Mouse (Mus musculus) stomach, embryonic 16.5 days (tissue): Measurements from ENCODE around the gene Flii. TPM values are rescaled to one million over a fixed set of nuclear protein-coding genes. Genes with fewer than 3 reads are reported as not detected.

ENCODE experiments used
- ATAC-seq: fragments of 200-750 bp; cut with Nextera tagmentation; 2 replicates; pipeline ENCODE4 v1.8.0; 2017; ENCODE audit warnings: moderate number of reproducible peaks, moderate TSS enrichment; ENCODE audit not compliant: insufficient read depth, low FRiP score
- H3K27ac ChIP-seq: fragments of 300-500 bp; sonication (generic); 2 replicates; pipeline ENCODE4 v1.5.1; 2014; ENCODE audit warnings: low read length
- H3K27me3 ChIP-seq: fragments of 300-500 bp; sonication (generic); 2 replicates; pipeline ENCODE4 v1.6.1; 2014; ENCODE audit warnings: low read length, control low read depth, mixed read lengths; ENCODE audit not compliant: control insufficient read depth, insufficient read depth
- H3K36me3 ChIP-seq: fragments of 300-500 bp; sonication (generic); 2 replicates; pipeline ENCODE4 v1.6.1; 2014; ENCODE audit warnings: low read length; ENCODE audit not compliant: control insufficient read depth, insufficient read depth
- H3K4me1 ChIP-seq: fragments of 300-500 bp; sonication (generic); 2 replicates; pipeline ENCODE4 v1.6.1; 2014; ENCODE audit warnings: low read length, control low read depth, mixed read lengths; ENCODE audit not compliant: control insufficient read depth, insufficient read depth
- H3K4me2 ChIP-seq: fragments of 300-500 bp; sonication (generic); 2 replicates; pipeline ENCODE4 v1.6.1; 2014; ENCODE audit warnings: low read depth, low read length, mixed read lengths
- H3K4me3 ChIP-seq: fragments of 300-500 bp; sonication (generic); replicated peaks from 2 replicates; pipeline ENCODE4 v1.5.1; 2014; ENCODE audit warnings: mild to moderate bottlenecking, low read length
- H3K9ac ChIP-seq: fragments of 300-500 bp; sonication (generic); 2 replicates; pipeline ENCODE4 v1.6.1; 2014; ENCODE audit warnings: low read length
- H3K9me3 ChIP-seq: fragments of 300-500 bp; sonication (generic); replicated peaks from 2 replicates; pipeline ENCODE4 v1.6.1; 2016; ENCODE audit warnings: low read length, control low read depth; ENCODE audit not compliant: control insufficient read depth
- WGBS: fragments of 180-500 bp; shearing (Covaris S2); extraction: QIAGEN DNeasy Blood & Tissue Kit; methylation state at CpG from one replicate; pipeline ENCODE4 v1.1.7; 2014; 5-methylcytosine and 5-hydroxymethylcytosine counted together
- polyA plus RNA-seq: library from polyadenylated mRNA; unstranded; fragments of >200 nt; fragmentation: Nextera tagmentation; extraction: Ambion mirVana; gene quantifications from 2 replicates; pipeline ENCODE4 v1.2.1, GENCODE M21; 2015

The Flii gene
- polyA plus RNA-seq: 87.7 and 97.6 TPM in 2 replicates

- Histone ChIP-seq H3K4me3 (peak within 1 kb of the TSS; percentile 90), H3K4me1 (peaks cover 22% of the 10 kb centered on the region), H3K27me3 (no peaks in the 10 kb centered on the region), H3K9me3 (no peaks in the 10 kb centered on the region), H3K27ac (peak within 1 kb of the TSS; percentile 89), H3K9ac (peak within 1 kb of the TSS; percentile 94), H3K36me3 (peaks cover 22% of the 10 kb centered on the region), H3K4me2 (peak within 1 kb of the TSS; percentile 67)
- ATAC-seq: peak; percentile 82
- under 1% methylated on average over 65 of the region's 71 CpGs for WGBS
These were observed at the start of gene Flii for GRCm38 (mm10) chr11:60726601-60727391. TSS of gene Flii (minus strand) at chr11:60727263.

GRCm38 (mm10) chr11:60776107-60776828 is 49.2 kb upstream of the Flii start:
- no peak for ATAC-seq
- Histone ChIP-seq H3K27ac (peak overlapping the region; percentile 92), H3K36me3 (no peaks in the 10 kb centered on the region), H3K9me3 (no peaks in the 10 kb centered on the region), H3K4me3 (peak overlapping the region; percentile 88), H3K4me1 (peaks cover 50% of the 10 kb centered on the region), H3K27me3 (no peaks in the 10 kb centered on the region), H3K4me2 (peak overlapping the region; percentile 73), H3K9ac (peak overlapping the region; percentile 82)
- WGBS: 3% methylated on average over 17 of the region's 17 CpGs

GRCm38 (mm10) chr11:60775578-60775977 is 48.5 kb upstream of the Flii start:
- H3K9ac ChIP-seq: peak overlapping the region; percentile 82
- H3K4me3 ChIP-seq: peak overlapping the region; percentile 88
- H3K27me3 ChIP-seq: no peaks in the 10 kb centered on the region
- no peak overlapping the region for H3K27ac ChIP-seq
- H3K36me3 ChIP-seq: no peaks in the 10 kb centered on the region
- H3K9me3 ChIP-seq: no peaks in the 10 kb centered on the region
- H3K4me2 ChIP-seq: peak overlapping the region; percentile 73
- H3K4me1 ChIP-seq: peaks cover 43% of the 10 kb centered on the region
- WGBS: 39% methylated on average over 6 of the region's 6 CpGs
- no peak for ATAC-seq

- peaks cover 36% of the 10 kb centered on the region for H3K4me1 ChIP-seq
- WGBS: 50% methylated on average over 1 of the region's 1 CpGs
- ATAC-seq: no peak
- H3K36me3 ChIP-seq: no peaks in the 10 kb centered on the region
- no peak overlapping the region for H3K27ac ChIP-seq
- H3K9ac ChIP-seq: 0 out of 2 replicates have a peak overlapping the region, but pooled peaks have one; percentile 12
- no peak overlapping the region for H3K4me3 ChIP-seq
- no peaks in the 10 kb centered on the region for H3K27me3 ChIP-seq
- peak overlapping the region; percentile 73 for H3K4me2 ChIP-seq
- no peaks in the 10 kb centered on the region for H3K9me3 ChIP-seq
These were observed 47.8 kb upstream of the Flii start for GRCm38 (mm10) chr11:60774841-60775240.

- no peak overlapping the region for H3K27ac ChIP-seq
- no peaks in the 10 kb centered on the region for H3K27me3 ChIP-seq
- WGBS: 87% methylated on average over 3 of the region's 3 CpGs
- H3K4me3 ChIP-seq: no peak overlapping the region
- no peaks in the 10 kb centered on the region for H3K9me3 ChIP-seq
- H3K9ac ChIP-seq: no peak overlapping the region
- H3K36me3 ChIP-seq: no peaks in the 10 kb centered on the region
- peaks cover 29% of the 10 kb centered on the region for H3K4me1 ChIP-seq
- no peak overlapping the region for H3K4me2 ChIP-seq
- no peak for ATAC-seq
These were observed 47.2 kb upstream of the Flii start for GRCm38 (mm10) chr11:60774158-60774689.

GRCm38 (mm10) chr11:60772161-60772560 is 45.1 kb upstream of the Flii start:
- Histone ChIP-seq H3K4me3 (no peak overlapping the region), H3K27ac (no peak overlapping the region), H3K4me2 (no peak overlapping the region), H3K9ac (no peak overlapping the region), H3K9me3 (no peaks in the 10 kb centered on the region), H3K36me3 (no peaks in the 10 kb centered on the region), H3K27me3 (no peaks in the 10 kb centered on the region), H3K4me1 (peaks cover 16% of the 10 kb centered on the region)
- WGBS: 80% methylated on average over 4 of the region's 4 CpGs
- ATAC-seq: no peak

- H3K4me1 ChIP-seq: peaks cover 11% of the 10 kb centered on the region
- H3K9ac ChIP-seq: no peak overlapping the region
- no peak overlapping the region for H3K27ac ChIP-seq
- 89% methylated on average over 3 of the region's 3 CpGs for WGBS
- H3K4me2 ChIP-seq: no peak overlapping the region
- H3K9me3 ChIP-seq: no peaks in the 10 kb centered on the region
- no peaks in the 10 kb centered on the region for H3K27me3 ChIP-seq
- H3K36me3 ChIP-seq: no peaks in the 10 kb centered on the region
- H3K4me3 ChIP-seq: no peak overlapping the region
- ATAC-seq: no peak
These were observed 43.7 kb upstream of the Flii start for GRCm38 (mm10) chr11:60770776-60771175.

GRCm38 (mm10) chr11:60769322-60769721 is 42.3 kb upstream of the Flii start:
- H3K9ac ChIP-seq: no peak overlapping the region
- H3K4me3 ChIP-seq: no peak overlapping the region
- no peak for ATAC-seq
- no peaks in the 10 kb centered on the region for H3K27me3 ChIP-seq
- H3K36me3 ChIP-seq: no peaks in the 10 kb centered on the region
- no peak overlapping the region for H3K4me2 ChIP-seq
- no peak overlapping the region for H3K27ac ChIP-seq
- WGBS: 76% methylated on average over 2 of the region's 2 CpGs
- no peaks in the 10 kb centered on the region; the same call in 1 of the 2 replicates for H3K4me1 ChIP-seq
- H3K9me3 ChIP-seq: no peaks in the 10 kb centered on the region

- 78% methylated on average over 4 of the region's 4 CpGs for WGBS
- H3K9ac ChIP-seq: no peak overlapping the region
- H3K4me3 ChIP-seq: no peak overlapping the region
- no peaks in the 10 kb centered on the region for H3K9me3 ChIP-seq
- no peaks in the 10 kb centered on the region for H3K27me3 ChIP-seq
- no peak for ATAC-seq
- no peaks in the 10 kb centered on the region for H3K4me1 ChIP-seq
- H3K27ac ChIP-seq: no peak overlapping the region
- H3K36me3 ChIP-seq: peaks cover 4% of the 10 kb centered on the region; the same call in 1 of the 2 replicates
- no peak overlapping the region for H3K4me2 ChIP-seq
These were observed 39.9 kb upstream of the Flii start for GRCm38 (mm10) chr11:60766969-60767368.
